Mouse (Mus musculus) CD4-positive, CD25-positive, alpha-beta regulatory T cell, adult 4 months (primary cell): ENCODE data around the gene Scamp4. TPM values are rescaled to one million over a fixed set of nuclear protein-coding genes. Genes with fewer than 3 reads are reported as not detected.
A peak's percentile ranks its signal among the peaks of the same experiment; 100 is the strongest.
"Not testable (repeated sequence)": the region's sequence is repeated elsewhere in the genome, so short reads cannot be mapped to it uniquely, and the experiment has no call there.

Experiments used
- ATAC-seq: one replicate; pipeline ENCODE4 v1.8.0; 2017
- polyA plus RNA-seq, 2 experiments: library from polyadenylated mRNA; unstranded; fragments of 100-300 nt; shearing (Covaris generic); gene quantifications; one replicate each; pipeline ENCODE4 v1.2.1; 2017

The Scamp4 gene
- polyA plus RNA-seq, 2 experiments from 2014 or later: 98.1 to 145 TPM

GRCm38 (mm10) chr10:80578911-80579310 is 23.8 kb upstream of the Scamp4 start:
- ATAC-seq: peak; percentile 48

GRCm38 (mm10) chr10:80583047-80583446 is 19.6 kb upstream of the Scamp4 start:
- no peak for ATAC-seq

- no peak for ATAC-seq
These were observed 18.6 kb upstream of the Scamp4 start for GRCm38 (mm10) chr10:80584045-80584488.

GRCm38 (mm10) chr10:80584642-80585552 is 17.8 kb upstream of the Scamp4 start:
- ATAC-seq: no peak

GRCm38 (mm10) chr10:80585581-80585980 is 17.1 kb upstream of the Scamp4 start:
- ATAC-seq: no peak

- no peak for ATAC-seq
These were observed 16.0 kb upstream of the Scamp4 start for GRCm38 (mm10) chr10:80586407-80587304.

- ATAC-seq: no peak
These were observed 15.4 kb upstream of the Scamp4 start for GRCm38 (mm10) chr10:80587305-80587657.

GRCm38 (mm10) chr10:80589127-80589878 is 13.4 kb upstream of the Scamp4 start:
- ATAC-seq: peak; percentile 30

GRCm38 (mm10) chr10:80589879-80590854 is 12.5 kb upstream of the Scamp4 start, which contains the start of gene Abhd17a:
TSS of gene Abhd17a (minus strand) at chr10:80590341.
- peak; percentile 97 for ATAC-seq

GRCm38 (mm10) chr10:80596318-80596717 is 6.4 kb upstream of the Scamp4 start:
- ATAC-seq: no peak

- ATAC-seq: no peak
These were observed 692 bp downstream of the Scamp4 start for GRCm38 (mm10) chr10:80603364-80603763.

GRCm38 (mm10) chr10:80604001-80604509 is 1.4 kb downstream of the Scamp4 start:
- no peak for ATAC-seq

GRCm38 (mm10) chr10:80604988-80605387 is 2.3 kb downstream of the Scamp4 start:
- ATAC-seq: no peak

GRCm38 (mm10) chr10:80605721-80606120 is 3.0 kb downstream of the Scamp4 start, which contains the start of gene Gm49322:
TSS of gene Gm49322 (plus strand) at chr10:80606021.
- ATAC-seq: not testable (repeated sequence)

- peak; percentile 29 for ATAC-seq
These were observed 3.6 kb downstream of the Scamp4 start for GRCm38 (mm10) chr10:80606306-80606705.

- no peak for ATAC-seq
These were observed 4.2 kb downstream of the Scamp4 start for GRCm38 (mm10) chr10:80606737-80607350.

- no peak for ATAC-seq
These were observed 5.8 kb downstream of the Scamp4 start for GRCm38 (mm10) chr10:80608435-80608834.

- no peak for ATAC-seq
These were observed 6.7 kb downstream of the Scamp4 start for GRCm38 (mm10) chr10:80609269-80609924.

GRCm38 (mm10) chr10:80610116-80610785 is 7.6 kb downstream of the Scamp4 start:
- peak; percentile 44 for ATAC-seq
